Mouse (Mus musculus) right cerebral cortex, adult 2 months (tissue): ENCODE data around the gene Pgpep1l.
A peak's percentile ranks its signal among the peaks of the same experiment; 100 is the strongest.

Experiments
- DNase-seq, 2 experiments: peaks; one replicate each; pipeline ENCODE4 v3.0.0; 2021 to 2022; ENCODE audit warnings: low spot score in 2 of 2

Gene Pgpep1l

GRCm38 (mm10) chr7:68262612-68263200 is 1.3 kb downstream of the Pgpep1l start:
- no peak for DNase-seq

- DNase-seq: no peak
These were observed 4.4 kb downstream of the Pgpep1l start for GRCm38 (mm10) chr7:68259523-68260081.

GRCm38 (mm10) chr7:68258326-68259150 is 5.5 kb downstream of the Pgpep1l start:
- DNase-seq: no peak

GRCm38 (mm10) chr7:68257767-68258166 is 6.3 kb downstream of the Pgpep1l start:
- no peak for DNase-seq

GRCm38 (mm10) chr7:68250902-68251301 is 13.1 kb downstream of the Pgpep1l start:
- no peak for DNase-seq

- no peak for DNase-seq
These were observed 13.6 kb downstream of the Pgpep1l start for GRCm38 (mm10) chr7:68250411-68250810.

GRCm38 (mm10) chr7:68246249-68246648 is 17.8 kb downstream of the Pgpep1l start:
- DNase-seq: no peak

GRCm38 (mm10) chr7:68245681-68246080 is 18.4 kb downstream of the Pgpep1l start:
- no peak for DNase-seq

- no peak for DNase-seq
These were observed 22.8 kb downstream of the Pgpep1l start for GRCm38 (mm10) chr7:68241205-68241604.

- no peak for DNase-seq
These were observed 24.7 kb downstream of the Pgpep1l start for GRCm38 (mm10) chr7:68239220-68239827.

GRCm38 (mm10) chr7:68236817-68237216 is 27.2 kb downstream of the Pgpep1l start:
- no peak for DNase-seq

GRCm38 (mm10) chr7:68233619-68234223 is 30.3 kb downstream of the Pgpep1l start:
- DNase-seq: no peak

- no peak for DNase-seq
These were observed 31.5 kb downstream of the Pgpep1l start for GRCm38 (mm10) chr7:68232521-68232920.

GRCm38 (mm10) chr7:68230831-68231230 is 33.2 kb downstream of the Pgpep1l start:
- no peak for DNase-seq

GRCm38 (mm10) chr7:68228491-68228890 is 35.5 kb downstream of the Pgpep1l start:
- DNase-seq: no peak

GRCm38 (mm10) chr7:68227621-68228020 is 36.4 kb downstream of the Pgpep1l start:
- no peak for DNase-seq

- no peak for DNase-seq
These were observed 37.0 kb downstream of the Pgpep1l start for GRCm38 (mm10) chr7:68227021-68227420.

GRCm38 (mm10) chr7:68225427-68226054 is 38.5 kb downstream of the Pgpep1l start:
- peak in 1 of 2 experiments; percentile 38 for DNase-seq

- DNase-seq: no peak
These were observed 40.0 kb downstream of the Pgpep1l start for GRCm38 (mm10) chr7:68224006-68224405.

- no peak for DNase-seq
These were observed 40.7 kb downstream of the Pgpep1l start for GRCm38 (mm10) chr7:68223356-68223808.

- DNase-seq: peak; percentile 40 to 45
These were observed 42.3 kb downstream of the Pgpep1l start for GRCm38 (mm10) chr7:68221677-68222230.
